Mouse (Mus musculus): ENCODE measurements around the gene Unc5cl. TPM values are rescaled to one million over a fixed set of nuclear protein-coding genes. Genes with fewer than 3 reads are reported as not detected.
A peak's percentile ranks its signal among the peaks of the same experiment; 100 is the strongest.

Unc5cl gene
- polyA plus RNA-seq, 1 experiment, result 1.5 TPM

GRCm38 (mm10) chr17:48556223-48556962 lies 101.7 kb downstream of the Unc5cl start:
- no peak overlapping the region for H3K4me3 ChIP-seq (replicated peaks)
- H3K9me3 ChIP-seq (ENCODE audit: control insufficient read depth, low read length), result peaks cover 6% of the 10 kb centered on the region
- H3K36me3 ChIP-seq (ENCODE audit: control insufficient read depth), result no peaks in the 10 kb centered on the region
- no peaks in the 10 kb centered on the region; the same call in 1 of the 2 replicates for H3K27me3 ChIP-seq (ENCODE audit: control insufficient read depth)
- H3K4me1 ChIP-seq (ENCODE audit: control insufficient read depth), result no peaks in the 10 kb centered on the region
- no peak for TF ChIP-seq TAL1 (IDR thresholded peaks at IDR 0.05; ENCODE audit: low read length)
- no peak for TF ChIP-seq GATA1 (IDR thresholded peaks at IDR 0.05; ENCODE audit: low read length)

- peaks cover 6% of the 10 kb centered on the region for H3K9me3 ChIP-seq (ENCODE audit: control insufficient read depth, low read length)
Observed at GRCm38 (mm10) chr17:48557823-48558715, 103.4 kb downstream of the Unc5cl start.

GRCm38 (mm10) chr17:48564931-48565330 lies 110.2 kb downstream of the Unc5cl start:
- Histone ChIP-seq H3K4me1 (ENCODE audit: control insufficient read depth) (no peaks in the 10 kb centered on the region), H3K36me3 (ENCODE audit: control insufficient read depth) (no peaks in the 10 kb centered on the region), H3K4me3 (replicated peaks) (no peak overlapping the region), H3K27me3 (ENCODE audit: control insufficient read depth) (no peaks in the 10 kb centered on the region), H3K9me3 (ENCODE audit: control insufficient read depth, low read length) (no peaks in the 10 kb centered on the region)
- TF ChIP-seq GATA1 (IDR thresholded peaks at IDR 0.05; ENCODE audit: low read length), result no peak
- TF ChIP-seq TAL1 (IDR thresholded peaks at IDR 0.05; ENCODE audit: low read length), result no peak

More at GRCm38 (mm10) chr17:48557823-48558715, 103.4 kb downstream of the Unc5cl start:
- H3K36me3 ChIP-seq (ENCODE audit: control insufficient read depth), result no peaks in the 10 kb centered on the region
- no peak overlapping the region for H3K4me3 ChIP-seq (replicated peaks)
- H3K27me3 ChIP-seq (ENCODE audit: control insufficient read depth), result no peaks in the 10 kb centered on the region; the same call in 1 of the 2 replicates
- no peak for TF ChIP-seq TAL1 (IDR thresholded peaks at IDR 0.05; ENCODE audit: low read length)
- no peak for TF ChIP-seq GATA1 (IDR thresholded peaks at IDR 0.05; ENCODE audit: low read length)
- H3K4me1 ChIP-seq (ENCODE audit: control insufficient read depth), result no peaks in the 10 kb centered on the region

GRCm38 (mm10) chr17:48569656-48570055 lies 115.0 kb downstream of the Unc5cl start:
- Histone ChIP-seq H3K4me3 (replicated peaks) (no peak overlapping the region), H3K9me3 (ENCODE audit: control insufficient read depth, low read length) (no peaks in the 10 kb centered on the region), H3K36me3 (ENCODE audit: control insufficient read depth) (no peaks in the 10 kb centered on the region), H3K4me1 (ENCODE audit: control insufficient read depth) (no peaks in the 10 kb centered on the region), H3K27me3 (ENCODE audit: control insufficient read depth) (no peaks in the 10 kb centered on the region)
- TF ChIP-seq GATA1 (IDR thresholded peaks at IDR 0.05; ENCODE audit: low read length) (no peak), TAL1 (IDR thresholded peaks at IDR 0.05; ENCODE audit: low read length) (no peak)

- Histone ChIP-seq H3K4me3 (replicated peaks) (no peak overlapping the region), H3K36me3 (ENCODE audit: control insufficient read depth) (no peaks in the 10 kb centered on the region), H3K9me3 (ENCODE audit: control insufficient read depth, low read length) (peaks cover 8% of the 10 kb centered on the region), H3K4me1 (ENCODE audit: control insufficient read depth) (peaks cover 20% of the 10 kb centered on the region), H3K27me3 (ENCODE audit: control insufficient read depth) (no peaks in the 10 kb centered on the region)
- TF ChIP-seq GATA1 (IDR thresholded peaks at IDR 0.05; ENCODE audit: low read length) (no peak), TAL1 (IDR thresholded peaks at IDR 0.05; ENCODE audit: low read length) (no peak; the same call in 2 of the 3 replicates)
Observed at GRCm38 (mm10) chr17:48581153-48581552, 126.5 kb downstream of the Unc5cl start.

GRCm38 (mm10) chr17:48582486-48582990 lies 127.8 kb downstream of the Unc5cl start:
- Histone ChIP-seq H3K4me1 (ENCODE audit: control insufficient read depth) (peaks cover 20% of the 10 kb centered on the region), H3K4me3 (replicated peaks) (no peak overlapping the region), H3K9me3 (ENCODE audit: control insufficient read depth, low read length) (peaks cover 5% of the 10 kb centered on the region), H3K36me3 (ENCODE audit: control insufficient read depth) (no peaks in the 10 kb centered on the region), H3K27me3 (ENCODE audit: control insufficient read depth) (no peaks in the 10 kb centered on the region)
- TF ChIP-seq GATA1 (IDR thresholded peaks at IDR 0.05; ENCODE audit: low read length) (no peak), TAL1 (IDR thresholded peaks at IDR 0.05; ENCODE audit: low read length) (no peak)

GRCm38 (mm10) chr17:48583401-48583800 lies 128.7 kb downstream of the Unc5cl start:
- Histone ChIP-seq H3K27me3 (ENCODE audit: control insufficient read depth) (no peaks in the 10 kb centered on the region), H3K4me3 (replicated peaks) (no peak overlapping the region), H3K36me3 (ENCODE audit: control insufficient read depth) (no peaks in the 10 kb centered on the region), H3K9me3 (ENCODE audit: control insufficient read depth, low read length) (no peaks in the 10 kb centered on the region), H3K4me1 (ENCODE audit: control insufficient read depth) (peaks cover 20% of the 10 kb centered on the region)
- TF ChIP-seq GATA1 (IDR thresholded peaks at IDR 0.05; ENCODE audit: low read length), result no peak
- TF ChIP-seq TAL1 (IDR thresholded peaks at IDR 0.05; ENCODE audit: low read length), result no peak

GRCm38 (mm10) chr17:48585902-48586359 lies 131.2 kb downstream of the Unc5cl start:
- Histone ChIP-seq H3K36me3 (ENCODE audit: control insufficient read depth) (no peaks in the 10 kb centered on the region), H3K27me3 (ENCODE audit: control insufficient read depth) (no peaks in the 10 kb centered on the region), H3K4me1 (ENCODE audit: control insufficient read depth) (peaks cover 15% of the 10 kb centered on the region), H3K9me3 (ENCODE audit: control insufficient read depth, low read length) (no peaks in the 10 kb centered on the region), H3K4me3 (replicated peaks) (peak overlapping the region; percentile 48)
- TF ChIP-seq GATA1 (IDR thresholded peaks at IDR 0.05; ENCODE audit: low read length) (no peak), TAL1 (IDR thresholded peaks at IDR 0.05; ENCODE audit: low read length) (no peak)

- no peak overlapping the region for H3K4me3 ChIP-seq (replicated peaks)
- H3K9me3 ChIP-seq (ENCODE audit: control insufficient read depth, low read length), result peaks cover 4% of the 10 kb centered on the region
- H3K27me3 ChIP-seq (ENCODE audit: control insufficient read depth), result no peaks in the 10 kb centered on the region
- H3K36me3 ChIP-seq (ENCODE audit: control insufficient read depth), result no peaks in the 10 kb centered on the region
- TF ChIP-seq TAL1 (IDR thresholded peaks at IDR 0.05; ENCODE audit: low read length), result no peak
- TF ChIP-seq GATA1 (IDR thresholded peaks at IDR 0.05; ENCODE audit: low read length), result no peak
- H3K4me1 ChIP-seq (ENCODE audit: control insufficient read depth), result peaks cover 14% of the 10 kb centered on the region
Observed at GRCm38 (mm10) chr17:48588674-48589073, 134.0 kb downstream of the Unc5cl start.

Other genes with a start within 250 kb of the Unc5cl start
- not detected in 2 replicates for gene Trem1, start 222.1 kb upstream of the Unc5cl start, polyA plus RNA-seq (2012)
- gene Trem3, start 207.1 kb upstream of the Unc5cl start, polyA plus RNA-seq (2012), result not detected in 2 replicates
- 0.06 and 0.27 TPM in 2 replicates for gene Treml4, start 190.6 kb upstream of the Unc5cl start, polyA plus RNA-seq (2012)
- 0.50 and 0.74 TPM in 2 replicates for gene Treml2, start 155.4 kb upstream of the Unc5cl start, polyA plus RNA-seq (2012)
- 0.02 TPM in 1 of 2 replicates, not detected in the other for gene B430306N03Rik, start 138.8 kb upstream of the Unc5cl start, polyA plus RNA-seq (2012)
- gene Trem2, start 108.5 kb upstream of the Unc5cl start, polyA plus RNA-seq (2012), result 0.22 and 0.46 TPM in 2 replicates
- gene Treml1, start 95.0 kb upstream of the Unc5cl start, polyA plus RNA-seq (2012), result 0.08 and 0.09 TPM in 2 replicates
- gene Nfya, start 45.0 kb upstream of the Unc5cl start, polyA plus RNA-seq (2012), result 1.3 and 1.7 TPM in 2 replicates
- 1.1 and 2.0 TPM in 2 replicates for gene Oard1, start 44.9 kb upstream of the Unc5cl start, polyA plus RNA-seq (2012)
- 0.03 TPM in 1 of 2 replicates, not detected in the other for gene Apobec2, start 22.0 kb upstream of the Unc5cl start, polyA plus RNA-seq (2012)
- gene Tspo2, start 3.4 kb upstream of the Unc5cl start, polyA plus RNA-seq (2012), result 34.5 and 96.9 TPM in 2 replicates

All from erythroblast, embryonic 14.5 days (primary cell).